Mouse (Mus musculus) sigmoid colon, adult 10 weeks (tissue): ENCODE measurements around the gene Dclk3. TPM values are rescaled to one million over a fixed set of nuclear protein-coding genes. Genes with fewer than 3 reads are reported as not detected.

ENCODE experiments used
- polyA plus RNA-seq: library from polyadenylated mRNA; stranded (reverse); fragments of 350-450 nt; fragmentation: Illumina TruSeq; extraction: RNeasy Lipid Tissue Mini Kit (QIAGEN cat#74804); gene quantifications from one replicate; pipeline ENCODE4 v1.2.3, GENCODE M21; 2014; ENCODE audit warnings: low read depth, low replicate concordance

Dclk3 gene
- 0.95 TPM for polyA plus RNA-seq

DNA sequence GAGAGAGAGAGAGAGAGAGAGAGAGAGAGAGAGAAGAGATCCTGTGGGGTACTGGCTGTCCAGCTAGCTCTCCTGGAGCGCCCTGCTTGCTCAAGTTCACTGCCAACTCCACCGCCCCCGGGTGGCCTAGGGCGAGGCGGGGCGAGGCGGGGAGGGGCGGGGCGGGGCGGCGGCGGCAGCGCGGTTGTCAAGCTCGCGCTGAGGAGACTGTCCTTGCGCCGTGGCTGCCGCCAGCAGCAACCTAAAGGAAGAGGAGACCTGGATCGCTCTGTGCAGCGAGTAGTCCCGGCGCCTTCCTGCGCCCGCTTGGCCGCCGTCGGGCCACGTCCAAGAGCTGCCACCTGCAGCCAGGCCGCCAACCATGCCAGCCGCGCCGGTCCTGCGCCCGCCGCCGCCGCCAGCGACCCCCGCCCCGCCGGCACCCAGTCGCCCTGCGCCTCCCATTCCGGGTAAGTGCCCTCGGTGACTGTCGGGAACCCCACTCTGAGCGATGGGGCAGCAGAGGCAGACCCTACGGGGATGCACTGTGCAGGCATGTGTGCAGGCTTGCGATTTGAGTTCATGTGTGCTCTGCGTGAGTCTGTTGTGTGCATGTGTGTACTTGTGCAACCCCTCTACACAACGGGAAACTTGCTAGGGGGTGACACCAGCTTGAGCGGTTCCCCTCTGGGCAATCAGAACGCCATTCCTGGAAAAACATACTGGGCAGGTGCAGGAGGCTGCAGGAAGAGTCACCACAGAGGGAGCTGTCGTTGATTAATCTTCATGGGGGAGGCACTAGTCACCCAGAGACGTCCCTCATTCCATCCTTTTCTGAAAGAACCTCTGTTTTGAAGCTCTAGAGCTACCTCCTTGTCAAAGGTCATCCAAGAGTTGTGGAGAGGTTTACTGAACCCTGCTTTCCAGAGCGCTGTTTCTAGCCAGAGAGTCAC lies at the start of gene Dclk3:
Gene Dclk3 (plus strand): TSS at position 178 of the 932 bp plus-strand sequence.

Other genes starting within 250 kb of the Dclk3 start
- gene Mlh1, start 167.3 kb upstream of the Dclk3 start, polyA plus RNA-seq: 41.7 TPM
- 90.9 TPM for gene Epm2aip1, start 167.2 kb upstream of the Dclk3 start, polyA plus RNA-seq
- gene Trank1, start 127.3 kb upstream of the Dclk3 start, polyA plus RNA-seq: 0.06 TPM